Mouse (Mus musculus) limb, embryonic 11.5 days (tissue): ENCODE results near the gene Kif3c. TPM values are rescaled to one million over a fixed set of nuclear protein-coding genes. Genes with fewer than 3 reads are reported as not detected.

Source experiments
- ATAC-seq: fragments of 200-750 bp; cut with Nextera tagmentation; 2 replicates; pipeline ENCODE4 v1.8.0; 2017; ENCODE audit warnings: low read depth; ENCODE audit not compliant: insufficient number of reproducible peaks, low FRiP score, low TSS enrichment
- DNase-seq: peaks from one replicate; pipeline ENCODE4 v3.0.0-alpha.2; 2015; ENCODE audit warnings: low spot score
- H3K27ac ChIP-seq: fragments of 300-500 bp; sonication (generic); replicated peaks from 2 replicates; pipeline ENCODE4 v1.5.1; 2014; ENCODE audit warnings: low read depth, mild to moderate bottlenecking, low read length
- H3K27me3 ChIP-seq: fragments of 300-500 bp; sonication (generic); 2 replicates; pipeline ENCODE4 v1.6.1; 2014; ENCODE audit warnings: mild to moderate bottlenecking, low read length, mixed read lengths; ENCODE audit not compliant: control insufficient read depth, insufficient read depth
- H3K36me3 ChIP-seq: fragments of 300-500 bp; sonication (generic); 2 replicates; pipeline ENCODE4 v1.6.1; 2014; ENCODE audit warnings: mild to moderate bottlenecking, low read length, moderate library complexity, mixed read lengths; ENCODE audit not compliant: control insufficient read depth, insufficient read depth
- H3K4me1 ChIP-seq: fragments of 300-500 bp; sonication (generic); 2 replicates; pipeline ENCODE4 v1.6.1; 2014; ENCODE audit warnings: low read length, mixed read lengths; ENCODE audit not compliant: control insufficient read depth, insufficient read depth
- H3K4me2 ChIP-seq: fragments of 300-500 bp; sonication (generic); 2 replicates; pipeline ENCODE4 v1.6.1; 2014; ENCODE audit warnings: low read depth, mild to moderate bottlenecking, moderate library complexity; ENCODE audit not compliant: severe bottlenecking
- H3K4me3 ChIP-seq: fragments of 300-500 bp; sonication (generic); 2 replicates; pipeline ENCODE4 v1.5.1; 2014; ENCODE audit warnings: low read depth, low read length
- H3K9ac ChIP-seq: fragments of 300-500 bp; sonication (generic); 2 replicates; pipeline ENCODE4 v1.6.1; 2014; ENCODE audit warnings: mild to moderate bottlenecking, low read length
- H3K9me3 ChIP-seq: fragments of 300-500 bp; sonication (generic); 2 replicates; pipeline ENCODE4 v1.6.1; 2016; ENCODE audit warnings: low read length; ENCODE audit not compliant: control insufficient read depth
- WGBS: fragments of 180-500 bp; shearing (Covaris S2); extraction: QIAGEN DNeasy Blood & Tissue Kit; methylation state at CpG from one replicate; pipeline ENCODE4 v1.1.7; 2014; 5-methylcytosine and 5-hydroxymethylcytosine counted together
- polyA plus RNA-seq: library from polyadenylated mRNA; unstranded; fragments of >200 nt; fragmentation: Nextera tagmentation; extraction: Ambion mirVana; gene quantifications from 2 replicates; pipeline ENCODE4 v1.2.1, GENCODE M21; 2014

Gene Kif3c
- polyA plus RNA-seq, 1 experiment from 2014 or later, result 16.5 TPM

DNA sequence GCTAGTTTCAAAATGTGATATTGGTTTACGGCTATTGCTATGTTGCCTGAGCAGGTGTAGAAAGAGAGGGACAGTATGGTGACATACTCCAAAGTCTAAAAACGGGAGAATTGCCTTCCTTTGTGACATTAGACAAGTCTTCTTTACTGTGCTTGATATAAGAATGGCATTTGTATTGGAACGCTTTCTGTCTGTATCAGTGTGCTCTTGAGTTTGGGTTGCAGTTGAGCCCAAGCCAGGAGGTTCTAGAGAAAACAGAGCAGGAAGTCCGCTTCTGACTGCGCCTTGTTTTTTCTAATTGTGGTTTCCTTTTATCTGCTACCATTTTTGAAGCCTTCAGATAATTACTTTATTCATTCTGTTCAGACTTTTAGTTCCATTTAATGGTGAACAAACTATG, 76.4 kb downstream of the Kif3c start:
- H3K27me3 ChIP-seq, result no peaks in the 10 kb centered on the region
- H3K9ac ChIP-seq, result no peak overlapping the region
- no peak for DNase-seq
- no peak overlapping the region for H3K4me2 ChIP-seq
- ATAC-seq, result no peak
- H3K36me3 ChIP-seq, result no peaks in the 10 kb centered on the region
- 89% methylated on average over 5 of the region's 5 CpGs for WGBS
- no peaks in the 10 kb centered on the region for H3K4me1 ChIP-seq
- H3K9me3 ChIP-seq, result no peaks in the 10 kb centered on the region
- no peak overlapping the region for H3K27ac ChIP-seq
- no peak overlapping the region for H3K4me3 ChIP-seq

DNA sequence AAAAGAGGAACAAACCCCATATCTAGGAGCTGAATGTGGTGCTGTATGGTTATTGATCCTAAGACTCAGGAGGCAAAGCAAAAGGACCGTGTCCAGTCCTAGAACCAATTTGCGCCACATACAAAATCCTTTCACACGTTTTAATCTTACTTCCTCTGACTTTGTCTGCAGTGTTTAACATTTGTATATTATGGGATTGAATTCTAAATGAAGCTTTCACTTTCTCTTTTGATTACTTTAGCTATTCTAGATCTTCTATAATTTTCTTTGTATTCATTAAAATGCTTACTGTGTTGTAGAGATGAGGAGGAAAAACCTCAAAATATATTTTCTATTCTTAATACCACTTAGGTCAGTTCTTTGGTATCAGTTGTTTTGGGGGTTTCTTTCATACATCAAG, 88.6 kb downstream of the Kif3c start:
- no peak for DNase-seq
- Histone ChIP-seq H3K9ac (no peak overlapping the region), H3K27ac (no peak overlapping the region), H3K9me3 (no peaks in the 10 kb centered on the region), H3K4me3 (no peak overlapping the region), H3K36me3 (no peaks in the 10 kb centered on the region), H3K27me3 (no peaks in the 10 kb centered on the region), H3K4me2 (no peak overlapping the region), H3K4me1 (no peaks in the 10 kb centered on the region)
- no peak for ATAC-seq
- WGBS, result 92% methylated on average over 3 of the region's 3 CpGs

Other genes with a start within 250 kb of the Kif3c start
- 83.3 and 87.3 TPM in 2 replicates for gene Rab10, start 55.2 kb upstream of the Kif3c start, polyA plus RNA-seq
- 18.0 and 19.0 TPM in 2 replicates for gene Asxl2, start 61.7 kb downstream of the Kif3c start, polyA plus RNA-seq
- gene Dtnb, start 207.2 kb downstream of the Kif3c start, polyA plus RNA-seq, result 41.1 and 45.1 TPM in 2 replicates